Mouse (Mus musculus) ES-E14 (cell line): Measurements from ENCODE around the gene Cdkn2aipnl. TPM values are rescaled to one million over a fixed set of nuclear protein-coding genes. Genes with fewer than 3 reads are reported as not detected.

Experiments used
- DNase-seq: peaks from one replicate; pipeline ENCODE4 v3.0.0-alpha.2; 2013; ENCODE audit warnings: low read depth, low spot score
- H3K27ac ChIP-seq: 2 replicates; pipeline ENCODE4 v1.5.1; 2012; ENCODE audit warnings: low read depth, mild to moderate bottlenecking, low read length, moderate library complexity, mixed read lengths; ENCODE audit not compliant: poor library complexity, insufficient read depth, severe bottlenecking
- H3K36me3 ChIP-seq: 2 replicates; pipeline ENCODE4 v1.6.1; 2012; ENCODE audit warnings: mild to moderate bottlenecking, low read length, moderate library complexity, mixed read lengths; ENCODE audit not compliant: control insufficient read depth, poor library complexity, insufficient read depth, severe bottlenecking
- H3K4me1 ChIP-seq, 2 experiments: fragments of 150-350 bp in 1 of 2; sonication (generic) in 1 of 2; 2 replicates each; pipeline ENCODE4 v1.6.1; 2012; ENCODE audit warnings: low read length in 2 of 2, mild to moderate bottlenecking in 1 of 2, mixed read lengths in 1 of 2; ENCODE audit not compliant: control insufficient read depth in 2 of 2, insufficient read depth in 2 of 2, poor library complexity in 1 of 2
- H3K4me3 ChIP-seq, 2 experiments: fragments of 150-350 bp in 1 of 2; sonication (generic) in 1 of 2; 2 replicates each; pipeline ENCODE4 v1.5.1; 2012; ENCODE audit warnings: low read length in 2 of 2, low read depth in 1 of 2, mild to moderate bottlenecking in 1 of 2, mixed read lengths in 1 of 2; ENCODE audit not compliant: insufficient read depth in 1 of 2, poor library complexity in 1 of 2, severe bottlenecking in 1 of 2
- H3K9ac ChIP-seq: 2 replicates; pipeline ENCODE4 v1.6.1; 2012; ENCODE audit warnings: low read depth, mild to moderate bottlenecking, low read length, mixed read lengths; ENCODE audit not compliant: poor library complexity, insufficient read depth, severe bottlenecking
- H3K9me3 ChIP-seq: fragments of 150-350 bp; sonication (generic); 2 replicates; pipeline ENCODE4 v1.6.1; 2012; ENCODE audit warnings: low read depth, mild to moderate bottlenecking, low read length; ENCODE audit not compliant: control insufficient read depth, insufficient read depth
- CHD2 ChIP-seq: IDR thresholded peaks from 2 replicates; pipeline ENCODE4 v1.6.1; 2014; ENCODE audit warnings: mild to moderate bottlenecking, low read depth, low read length, inconsistent platforms
- HCFC1 ChIP-seq: IDR thresholded peaks from 2 replicates; pipeline ENCODE4 v1.6.1; 2012; ENCODE audit warnings: low read length, inconsistent platforms, borderline replicate concordance; ENCODE audit not compliant: insufficient read depth
- MAFK ChIP-seq: IDR thresholded peaks from 2 replicates; pipeline ENCODE4 v1.6.1; 2014; ENCODE audit warnings: mild to moderate bottlenecking, low read depth, low read length, inconsistent platforms; ENCODE audit not compliant: insufficient read depth
- ZC3H11A ChIP-seq: IDR thresholded peaks from 2 replicates; pipeline ENCODE4 v1.6.1; 2012; ENCODE audit warnings: low read depth, mild to moderate bottlenecking, inconsistent platforms, low read length, borderline replicate concordance
- ZNF384 ChIP-seq: IDR thresholded peaks from 2 replicates; pipeline ENCODE4 v1.6.1; 2012; ENCODE audit warnings: low read depth, low read length, inconsistent platforms
- in situ Hi-C, 2 experiments: fragments of 600-800 bp; cut with MboI; formaldehyde crosslinking; loops; one replicate each; pipeline ENCODE4 v1.15.1; 2025; ENCODE audit warnings: low sequenced_read_pairs in 2 of 2, inconsistent platforms in 1 of 2; ENCODE audit not compliant: unreplicated experiment in 2 of 2
- total RNA-seq: library from RNA; depleted of rRNA; stranded (reverse); fragments of 300-350 nt; gene quantifications from 2 replicates; pipeline ENCODE4 v1.2.3, GENCODE M21; 2012

Gene Cdkn2aipnl
- total RNA-seq, 1 experiment, result 61.7 TPM

DNA sequence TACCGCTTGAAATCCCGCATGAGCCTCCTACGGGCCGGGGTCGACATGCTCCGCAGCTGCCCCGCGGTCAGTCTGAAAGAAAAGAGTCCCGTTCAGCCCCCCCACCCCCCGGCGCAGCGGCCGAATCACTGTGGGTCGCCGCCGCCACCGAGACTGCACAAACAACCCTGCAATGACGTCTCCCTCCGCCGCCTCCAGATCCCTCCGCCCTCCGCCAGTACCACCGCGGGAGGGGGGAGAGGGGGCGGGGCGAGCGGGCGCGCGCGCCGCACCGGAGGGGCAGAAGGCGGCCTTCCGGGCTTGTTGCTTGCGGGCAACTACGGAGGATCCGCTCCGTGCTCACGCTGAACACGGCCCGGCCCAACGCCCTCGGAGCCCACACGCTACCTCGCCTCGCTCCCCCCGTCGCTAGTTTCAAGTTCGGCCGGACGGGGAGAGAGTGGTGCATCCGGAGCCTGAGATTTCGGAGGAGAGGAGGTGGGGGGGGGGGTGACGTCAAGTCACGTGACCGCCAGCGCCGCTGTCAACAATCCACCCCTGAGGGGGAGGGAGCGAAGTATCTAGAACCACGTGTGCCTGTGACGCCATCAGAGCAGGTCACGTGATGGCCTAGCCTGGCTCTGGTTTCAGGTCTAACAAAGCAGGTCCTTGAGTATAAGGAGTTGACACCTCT lies 33.0 kb downstream of the Cdkn2aipnl start, which contains the start of gene Ube2b:
Gene Ube2b, minus strand, starts transcription at position 473 of the 673 bp plus-strand sequence.
- H3K4me1 ChIP-seq, result peaks cover 3 to 4% of the 10 kb centered on the region in 2 experiments; a peak in 3 of 4 replicates
- peak within 1 kb of the TSS; percentile 97 for H3K27ac ChIP-seq
- peak within 1 kb of the TSS; percentile 99 for H3K9ac ChIP-seq
- TF ChIP-seq HCFC1 (no peak; the same call in 1 of the 2 replicates), CHD2 (peak; percentile 78), ZC3H11A (no peak), MAFK (no peak), ZNF384 (0 out of 2 replicates have a peak, but pooled peaks have one; percentile 10)
- DNase-seq, result peak; percentile 99
- no peaks in the 10 kb centered on the region for H3K9me3 ChIP-seq
- H3K36me3 ChIP-seq, result peaks cover 17% of the 10 kb centered on the region
- peak within 1 kb of the TSS; percentile 92 to 95 for H3K4me3 ChIP-seq
- in situ Hi-C loops, result no loop called here

DNA sequence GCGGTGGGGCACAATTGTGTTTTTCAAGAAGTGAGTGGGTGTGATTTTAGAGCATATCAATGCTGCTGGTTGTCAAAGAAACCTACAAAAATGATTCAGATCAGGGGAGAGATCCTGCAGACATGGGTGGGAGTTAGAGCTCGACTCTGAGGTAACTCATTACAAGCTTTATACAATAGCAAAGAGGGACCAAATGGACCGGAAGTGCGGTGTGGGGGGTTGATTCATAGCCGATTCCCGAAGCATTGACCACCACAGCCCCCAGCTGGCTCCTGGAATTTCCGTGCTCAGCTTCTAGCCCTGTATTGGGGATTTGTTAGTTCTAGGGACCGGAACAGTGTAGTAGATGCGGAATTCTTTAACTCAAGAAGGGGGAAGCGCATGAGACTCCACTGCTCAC lies 33.9 kb downstream of the Cdkn2aipnl start:
- no peaks in the 10 kb centered on the region for H3K9me3 ChIP-seq
- no peak for DNase-seq
- peak overlapping the region; percentile 63; the same call in 1 of the 2 replicates for H3K27ac ChIP-seq
- H3K9ac ChIP-seq, result peak overlapping the region; percentile 69; the same call in 1 of the 2 replicates
- peak overlapping the region; percentile 23 to 51 for H3K4me3 ChIP-seq
- TF ChIP-seq HCFC1 (no peak), CHD2 (no peak), MAFK (no peak), ZC3H11A (no peak), ZNF384 (no peak)
- in situ Hi-C loops, result no loop called here
- H3K4me1 ChIP-seq, result peaks cover 3 to 4% of the 10 kb centered on the region in 2 experiments; a peak in 3 of 4 replicates
- peaks cover 12% of the 10 kb centered on the region for H3K36me3 ChIP-seq

DNA sequence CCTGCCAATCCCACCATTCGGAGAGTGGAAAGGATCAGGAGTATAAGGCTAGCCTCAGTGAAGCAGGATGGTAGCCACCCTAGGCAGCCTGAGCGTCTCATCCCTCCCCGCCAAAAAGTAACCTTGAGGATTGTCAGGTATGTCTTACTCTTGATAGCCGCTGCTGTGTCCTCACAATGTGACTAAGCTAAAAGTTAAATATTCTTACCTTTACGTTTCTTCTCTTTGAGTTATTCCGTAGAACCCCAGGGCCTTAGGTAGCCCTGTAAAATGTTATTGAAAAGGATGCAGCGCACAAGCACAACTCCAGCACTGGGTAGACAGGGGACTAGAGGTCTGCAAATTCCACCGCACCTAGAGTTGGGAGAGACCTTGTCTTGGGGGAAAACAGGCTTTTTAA lies 34.4 kb downstream of the Cdkn2aipnl start:
- Histone ChIP-seq H3K9ac (peak overlapping the region; percentile 69; the same call in 1 of the 2 replicates), H3K36me3 (peaks cover 8% of the 10 kb centered on the region), H3K4me3 (peak overlapping the region; percentile 23 to 51), H3K9me3 (no peaks in the 10 kb centered on the region), H3K4me1 (peaks cover 3 to 4% of the 10 kb centered on the region in 2 experiments; a peak in 3 of 4 replicates), H3K27ac (peak overlapping the region; percentile 63; the same call in 1 of the 2 replicates)
- in situ Hi-C loops, result no loop called here
- TF ChIP-seq ZC3H11A (no peak), MAFK (no peak), ZNF384 (no peak), HCFC1 (no peak), CHD2 (no peak)
- no peak for DNase-seq

DNA sequence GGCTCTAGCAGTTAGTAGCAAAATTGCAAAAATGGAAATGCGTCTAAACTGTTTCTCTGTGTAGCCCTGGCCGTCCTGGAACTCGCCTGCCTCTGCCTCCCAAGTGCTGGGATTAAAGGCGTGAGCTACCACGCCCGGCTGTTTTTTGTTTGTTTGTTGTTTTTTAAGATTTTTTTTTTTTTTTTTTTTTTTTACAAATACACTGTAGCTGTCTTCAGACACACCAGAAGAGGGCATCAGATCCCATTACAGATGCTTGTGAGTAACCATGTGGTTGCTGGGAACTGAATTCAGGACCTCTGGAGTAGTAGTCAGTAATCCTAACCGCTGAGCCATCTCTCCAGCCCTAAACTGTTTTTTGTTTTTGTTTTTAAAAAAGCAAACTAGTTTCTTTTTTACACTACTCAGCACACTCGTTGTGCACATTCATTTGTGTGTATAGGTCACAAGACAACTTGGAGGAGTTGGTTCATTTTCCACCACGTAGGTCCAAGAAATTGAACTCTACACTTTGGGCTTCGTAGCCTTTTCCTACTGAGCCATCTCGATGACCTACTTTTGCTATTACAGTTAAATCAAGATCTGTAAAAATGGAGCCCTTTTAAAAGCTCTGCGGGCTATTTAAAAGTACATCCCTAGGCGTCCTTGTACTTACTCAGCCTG lies 35.5 kb downstream of the Cdkn2aipnl start:
- no peaks in the 10 kb centered on the region for H3K9me3 ChIP-seq
- DNase-seq, result no peak

DNA sequence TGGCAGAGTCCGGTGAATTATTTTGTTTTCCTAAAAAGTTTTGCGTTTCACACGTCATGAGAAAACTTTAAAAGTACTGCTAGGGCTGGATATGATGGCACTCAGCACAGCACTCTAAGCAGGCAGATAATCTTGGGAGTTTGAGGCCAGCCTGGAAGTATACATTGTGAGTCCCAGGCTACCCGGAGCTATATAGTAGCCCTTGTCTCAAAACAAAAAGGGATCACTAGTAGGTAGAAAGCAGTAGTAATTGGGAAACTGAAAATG lies 36.0 kb downstream of the Cdkn2aipnl start:
- Histone ChIP-seq H3K9ac (peak overlapping the region; percentile 90), H3K4me1 (peaks cover 4 to 7% of the 10 kb centered on the region in 2 experiments; a peak in 3 of 4 replicates), H3K4me3 (peak overlapping the region; percentile 84 to 96), H3K9me3 (no peaks in the 10 kb centered on the region), H3K36me3 (no peaks in the 10 kb centered on the region), H3K27ac (peak overlapping the region; percentile 91; the same call in 1 of the 2 replicates)
- no peak for DNase-seq
- in situ Hi-C loops, result no loop called here
- TF ChIP-seq HCFC1 (0 out of 2 replicates have a peak, but pooled peaks have one; percentile 13), ZNF384 (no peak)

More for the DNA sequence above, 35.5 kb downstream of the Cdkn2aipnl start:
- peak overlapping the region; percentile 84 to 96; a peak in 3 of 4 replicates for H3K4me3 ChIP-seq
- peak overlapping the region; percentile 90; the same call in 1 of the 2 replicates for H3K9ac ChIP-seq
- H3K4me1 ChIP-seq, result peaks cover 4% of the 10 kb centered on the region in 2 experiments; a peak in 3 of 4 replicates
- in situ Hi-C loops, result no loop called here
- peak overlapping the region; percentile 91; the same call in 1 of the 2 replicates for H3K27ac ChIP-seq
- TF ChIP-seq CHD2, result no peak
- TF ChIP-seq ZNF384, result peak; percentile 95
- no peaks in the 10 kb centered on the region for H3K36me3 ChIP-seq
